Mouse (Mus musculus): Measurements from ENCODE around the gene Dot1l.
A peak's percentile ranks its signal among the peaks of the same experiment; 100 is the strongest.

Dot1l gene

GRCm38 (mm10) chr10:80792175-80793032 is 37.4 kb downstream of the Dot1l start:
- DNase-seq (ENCODE audit: low spot score in 2 of 2), result no peak

- no peak for DNase-seq (ENCODE audit: low spot score in 2 of 2)
These were observed 38.2 kb downstream of the Dot1l start for GRCm38 (mm10) chr10:80793033-80793784.

GRCm38 (mm10) chr10:80793803-80794202 is 38.8 kb downstream of the Dot1l start:
- no peak for DNase-seq (ENCODE audit: low spot score in 2 of 2)

- DNase-seq (ENCODE audit: low spot score in 2 of 2), result no peak
These were observed 39.7 kb downstream of the Dot1l start for GRCm38 (mm10) chr10:80794750-80795149.

GRCm38 (mm10) chr10:80796307-80796848 is 41.4 kb downstream of the Dot1l start:
- DNase-seq (ENCODE audit: low spot score in 2 of 2), result no peak

- peak; percentile 87 to 89 for DNase-seq (ENCODE audit: low spot score in 2 of 2)
These were observed 42.5 kb downstream of the Dot1l start for GRCm38 (mm10) chr10:80797186-80798149.

- DNase-seq (ENCODE audit: low spot score in 2 of 2), result peak; percentile 97
These were observed 43.4 kb downstream of the Dot1l start, which contains the start of the genes Sf3a2 and Plekhj1 for GRCm38 (mm10) chr10:80798150-80799006. Sf3a2 (plus strand) TSS chr10:80798198. Plekhj1 (minus strand) TSS chr10:80798626.

GRCm38 (mm10) chr10:80799070-80799566 is 44.1 kb downstream of the Dot1l start:
- DNase-seq (ENCODE audit: low spot score in 2 of 2), result no peak

- peak in 1 of 2 experiments; percentile 33 for DNase-seq (ENCODE audit: low spot score in 2 of 2)
These were observed 47.4 kb downstream of the Dot1l start for GRCm38 (mm10) chr10:80802204-80802912.

- DNase-seq (ENCODE audit: low spot score in 2 of 2), result no peak
These were observed 48.0 kb downstream of the Dot1l start for GRCm38 (mm10) chr10:80802996-80803395.

- DNase-seq (ENCODE audit: low spot score in 2 of 2), result no peak
These were observed 49.3 kb downstream of the Dot1l start for GRCm38 (mm10) chr10:80804340-80804739.

- DNase-seq (ENCODE audit: low spot score in 2 of 2), result no peak
These were observed 49.9 kb downstream of the Dot1l start, which contains the start of gene Amh for GRCm38 (mm10) chr10:80804916-80805315. Amh (plus strand) TSS chr10:80805243.

GRCm38 (mm10) chr10:80805322-80805721 is 50.3 kb downstream of the Dot1l start:
- no peak for DNase-seq (ENCODE audit: low spot score in 2 of 2)

- DNase-seq (ENCODE audit: low spot score in 2 of 2), result peak; percentile 76 to 81
These were observed 50.9 kb downstream of the Dot1l start for GRCm38 (mm10) chr10:80805925-80806324.

- no peak for DNase-seq (ENCODE audit: low spot score in 2 of 2)
These were observed 51.5 kb downstream of the Dot1l start for GRCm38 (mm10) chr10:80806341-80807056.

GRCm38 (mm10) chr10:80807057-80807627 is 52.1 kb downstream of the Dot1l start:
- DNase-seq (ENCODE audit: low spot score in 2 of 2), result peak; percentile 92 to 94

- DNase-seq (ENCODE audit: low spot score in 2 of 2), result no peak
These were observed 53.3 kb downstream of the Dot1l start for GRCm38 (mm10) chr10:80808099-80808984.
